Mouse (Mus musculus): ENCODE measurements around the gene Slc27a4. TPM values are rescaled to one million over a fixed set of nuclear protein-coding genes. Genes with fewer than 3 reads are reported as not detected.

Gene Slc27a4
- polyA plus RNA-seq, 1 experiment: 8.0 TPM

GRCm38 (mm10) chr2:29843231-29844105, 41.0 kb downstream of the Slc27a4 start:
- Histone ChIP-seq H3K4me1 (ENCODE audit: control insufficient read depth, insufficient read depth, insufficient read length, low read length) (no peaks in the 10 kb centered on the region), H3K27ac (replicated peaks; ENCODE audit: low read depth, low read length) (no peak overlapping the region)

GRCm38 (mm10) chr2:29844115-29844514, 41.7 kb downstream of the Slc27a4 start:
- no peak overlapping the region for H3K4me3 ChIP-seq (ENCODE audit: insufficient read depth, low read depth, low read length)
- H3K4me1 ChIP-seq (ENCODE audit: control insufficient read depth, insufficient read depth, insufficient read length, low read length): no peaks in the 10 kb centered on the region
- H3K27ac ChIP-seq (replicated peaks; ENCODE audit: low read depth, low read length): no peak overlapping the region

More at GRCm38 (mm10) chr2:29843231-29844105, 41.0 kb downstream of the Slc27a4 start:
- no peak overlapping the region for H3K4me3 ChIP-seq (ENCODE audit: insufficient read depth, low read depth, low read length)

DNA sequence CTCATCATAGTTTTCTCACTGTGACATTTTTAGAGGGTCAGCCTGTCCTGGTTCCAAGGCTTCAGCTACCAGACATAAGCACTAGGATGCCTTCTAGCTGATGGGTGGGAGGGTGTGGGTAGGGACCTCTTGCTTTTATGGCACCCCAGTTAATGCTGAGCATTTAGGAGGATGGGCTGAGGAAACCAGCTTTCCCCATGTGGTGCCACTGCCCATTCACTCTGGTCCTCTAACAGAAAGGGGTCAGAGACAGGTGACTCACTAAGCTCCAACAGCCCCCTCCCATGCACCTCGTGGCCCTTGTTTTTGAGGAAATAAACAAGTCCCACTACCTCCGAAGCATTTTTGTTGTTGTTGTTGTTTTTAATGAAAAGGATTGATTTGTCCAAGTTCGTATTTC, 42.2 kb downstream of the Slc27a4 start:
- H3K27ac ChIP-seq (replicated peaks; ENCODE audit: low read depth, low read length): no peak overlapping the region
- no peaks in the 10 kb centered on the region for H3K4me1 ChIP-seq (ENCODE audit: control insufficient read depth, insufficient read depth, insufficient read length, low read length)
- H3K4me3 ChIP-seq (ENCODE audit: insufficient read depth, low read depth, low read length): no peak overlapping the region

- Histone ChIP-seq H3K4me3 (ENCODE audit: insufficient read depth, low read depth, low read length) (no peak overlapping the region), H3K27ac (replicated peaks; ENCODE audit: low read depth, low read length) (no peak overlapping the region), H3K4me1 (ENCODE audit: control insufficient read depth, insufficient read depth, insufficient read length, low read length) (no peaks in the 10 kb centered on the region)
Observed at GRCm38 (mm10) chr2:29845636-29846035, 43.2 kb downstream of the Slc27a4 start.

DNA sequence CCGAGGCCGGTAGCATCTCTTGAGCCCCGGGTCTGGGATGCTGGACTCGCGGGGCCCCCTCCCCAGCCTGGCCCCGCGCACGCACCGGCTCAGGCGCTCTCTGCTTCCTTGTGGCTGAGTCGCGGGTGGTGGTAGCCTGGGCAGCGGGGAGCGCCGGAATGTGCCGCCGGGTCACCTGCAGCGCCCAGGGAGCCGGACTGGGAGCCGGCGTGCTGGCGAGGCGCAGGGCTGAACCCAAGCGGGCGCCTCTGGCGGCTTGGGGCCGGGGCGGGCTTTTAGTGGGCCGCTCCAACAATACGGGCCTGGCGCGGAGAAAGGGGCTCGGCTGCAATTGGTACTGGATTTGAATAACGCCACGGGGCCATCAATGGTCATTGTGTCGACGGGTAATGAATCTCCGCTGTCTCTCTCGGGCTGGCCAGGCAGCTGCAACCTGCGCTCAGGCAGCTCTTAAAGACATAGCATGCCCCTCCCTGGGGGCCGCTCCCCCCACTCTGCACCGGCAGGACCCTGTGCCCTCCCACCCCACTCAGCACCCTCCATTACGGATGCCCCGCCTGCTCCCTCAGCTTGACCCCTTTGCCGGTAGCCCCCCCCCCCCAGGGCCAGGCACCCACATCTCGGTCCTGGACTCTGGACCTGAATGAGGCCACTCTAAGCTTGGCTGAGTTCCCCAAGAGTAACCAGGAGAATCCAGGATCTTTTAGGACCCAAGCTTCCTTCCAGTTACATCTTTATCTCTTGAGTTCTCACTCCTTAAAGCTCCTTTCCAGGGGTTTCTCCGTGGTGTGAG, 43.8 kb downstream of the Slc27a4 start:
- Histone ChIP-seq H3K4me1 (ENCODE audit: control insufficient read depth, insufficient read depth, insufficient read length, low read length) (no peaks in the 10 kb centered on the region), H3K4me3 (ENCODE audit: insufficient read depth, low read depth, low read length) (no peak overlapping the region)

GRCm38 (mm10) chr2:29846911-29847310, 44.5 kb downstream of the Slc27a4 start:
- no peak overlapping the region for H3K27ac ChIP-seq (replicated peaks; ENCODE audit: low read depth, low read length)
- H3K4me1 ChIP-seq (ENCODE audit: control insufficient read depth, insufficient read depth, insufficient read length, low read length): no peaks in the 10 kb centered on the region
- no peak overlapping the region for H3K4me3 ChIP-seq (ENCODE audit: insufficient read depth, low read depth, low read length)

More for the DNA sequence above, 43.8 kb downstream of the Slc27a4 start:
- no peak overlapping the region for H3K27ac ChIP-seq (replicated peaks; ENCODE audit: low read depth, low read length)

DNA sequence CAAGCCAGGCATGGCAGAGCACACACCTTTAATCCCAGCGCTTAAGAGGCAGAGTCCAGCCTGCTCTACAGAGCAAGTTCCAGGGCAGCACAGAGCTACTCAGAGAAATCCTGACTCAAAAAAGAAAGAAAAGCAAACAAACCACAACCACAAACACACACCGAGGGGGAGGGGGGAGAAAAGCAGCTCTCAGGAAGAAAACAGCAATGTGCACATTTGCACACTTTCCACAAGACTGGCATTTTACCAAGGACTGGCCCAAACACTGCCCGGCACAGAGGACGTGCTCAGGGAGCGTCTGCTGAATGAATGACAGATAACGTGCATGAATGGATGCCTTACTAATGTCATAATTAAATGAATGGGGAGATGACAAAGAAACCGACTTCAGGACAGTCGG, 46.6 kb downstream of the Slc27a4 start:
- H3K27ac ChIP-seq (replicated peaks; ENCODE audit: low read depth, low read length): no peak overlapping the region
- no peaks in the 10 kb centered on the region for H3K4me1 ChIP-seq (ENCODE audit: control insufficient read depth, insufficient read depth, insufficient read length, low read length)
- no peak overlapping the region for H3K4me3 ChIP-seq (ENCODE audit: insufficient read depth, low read depth, low read length)

- no peak overlapping the region for H3K4me3 ChIP-seq (ENCODE audit: insufficient read depth, low read depth, low read length)
- no peak overlapping the region for H3K27ac ChIP-seq (replicated peaks; ENCODE audit: low read depth, low read length)
- H3K4me1 ChIP-seq (ENCODE audit: control insufficient read depth, insufficient read depth, insufficient read length, low read length): no peaks in the 10 kb centered on the region
Observed at GRCm38 (mm10) chr2:29849841-29850480, 47.5 kb downstream of the Slc27a4 start.

- no peaks in the 10 kb centered on the region for H3K4me1 ChIP-seq (ENCODE audit: control insufficient read depth, insufficient read depth, insufficient read length, low read length)
- H3K4me3 ChIP-seq (ENCODE audit: insufficient read depth, low read depth, low read length): no peak overlapping the region
- no peak overlapping the region for H3K27ac ChIP-seq (replicated peaks; ENCODE audit: low read depth, low read length)
Observed at GRCm38 (mm10) chr2:29852957-29853485, 50.6 kb downstream of the Slc27a4 start.

DNA sequence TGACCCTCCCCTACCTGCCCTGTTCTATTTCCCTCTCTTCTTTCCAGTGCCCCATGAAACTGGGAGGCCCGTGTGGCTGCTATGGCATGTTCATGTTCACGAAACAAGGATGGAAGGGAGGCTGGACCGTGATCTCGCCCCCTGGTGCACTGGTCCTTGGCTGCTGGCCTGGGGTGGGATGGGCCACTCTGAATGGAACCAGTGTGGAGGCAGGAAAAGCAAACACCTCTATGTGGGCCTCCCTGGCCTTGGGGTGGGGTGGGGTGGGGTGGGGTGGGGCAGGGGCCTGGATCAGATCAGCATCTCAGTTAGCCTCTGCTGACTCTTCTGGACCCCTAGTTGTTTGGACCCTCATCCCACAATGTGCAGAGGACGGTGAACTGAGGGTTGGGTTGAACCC, 51.3 kb downstream of the Slc27a4 start:
- no peaks in the 10 kb centered on the region for H3K4me1 ChIP-seq (ENCODE audit: control insufficient read depth, insufficient read depth, insufficient read length, low read length)
- no peak overlapping the region for H3K4me3 ChIP-seq (ENCODE audit: insufficient read depth, low read depth, low read length)
- H3K27ac ChIP-seq (replicated peaks; ENCODE audit: low read depth, low read length): no peak overlapping the region

- no peak overlapping the region for H3K27ac ChIP-seq (replicated peaks; ENCODE audit: low read depth, low read length)
- no peak overlapping the region for H3K4me3 ChIP-seq (ENCODE audit: insufficient read depth, low read depth, low read length)
- H3K4me1 ChIP-seq (ENCODE audit: control insufficient read depth, insufficient read depth, insufficient read length, low read length): no peaks in the 10 kb centered on the region
Observed at GRCm38 (mm10) chr2:29855585-29856210, 53.3 kb downstream of the Slc27a4 start.

DNA sequence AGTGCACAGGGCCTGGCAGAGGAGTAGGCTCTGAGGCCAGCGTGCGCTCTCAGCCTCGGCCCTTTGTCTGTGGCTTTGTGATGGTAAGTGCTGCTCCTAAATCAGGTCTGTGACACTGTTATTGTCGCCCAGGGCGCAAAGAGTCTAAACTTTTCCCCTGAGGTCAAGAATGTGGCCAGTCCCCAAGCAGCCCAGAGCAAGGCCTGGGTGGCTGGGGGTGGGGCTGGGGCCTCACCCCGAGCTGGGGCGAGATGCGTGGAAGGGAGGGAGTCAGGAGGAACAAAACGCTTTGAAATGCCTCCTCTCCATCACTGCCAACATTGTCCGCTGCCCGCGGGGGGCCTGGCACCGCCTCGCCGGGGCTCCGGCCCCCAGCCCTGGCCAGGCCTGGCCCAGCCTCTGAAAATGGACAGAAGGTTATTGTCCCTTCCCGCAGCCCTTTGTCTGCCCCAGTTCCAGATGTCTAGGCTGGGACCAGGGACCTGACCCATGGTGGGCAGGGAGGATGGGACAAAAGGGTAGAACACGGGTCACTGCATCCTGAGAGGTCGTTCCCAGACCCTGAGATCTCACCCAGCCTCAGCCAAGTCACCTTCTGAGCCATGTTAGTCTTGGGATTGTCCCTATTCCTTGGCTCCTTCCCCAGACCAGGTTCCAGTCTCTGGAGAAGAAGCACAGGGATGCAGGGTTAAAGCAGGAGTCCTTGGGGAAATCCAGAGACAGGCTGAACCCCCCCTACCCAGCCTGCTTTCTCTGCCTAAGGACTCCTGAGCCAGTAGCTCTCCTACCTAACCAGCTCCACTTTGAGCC, 54.2 kb downstream of the Slc27a4 start:
- Histone ChIP-seq H3K4me1 (ENCODE audit: control insufficient read depth, insufficient read depth, insufficient read length, low read length) (no peaks in the 10 kb centered on the region), H3K4me3 (ENCODE audit: insufficient read depth, low read depth, low read length) (no peak overlapping the region), H3K27ac (replicated peaks; ENCODE audit: low read depth, low read length) (no peak overlapping the region)

GRCm38 (mm10) chr2:29857341-29857740, 54.9 kb downstream of the Slc27a4 start:
- no peak overlapping the region for H3K4me3 ChIP-seq (ENCODE audit: insufficient read depth, low read depth, low read length)
- no peak overlapping the region for H3K27ac ChIP-seq (replicated peaks; ENCODE audit: low read depth, low read length)
- no peaks in the 10 kb centered on the region for H3K4me1 ChIP-seq (ENCODE audit: control insufficient read depth, insufficient read depth, insufficient read length, low read length)

DNA sequence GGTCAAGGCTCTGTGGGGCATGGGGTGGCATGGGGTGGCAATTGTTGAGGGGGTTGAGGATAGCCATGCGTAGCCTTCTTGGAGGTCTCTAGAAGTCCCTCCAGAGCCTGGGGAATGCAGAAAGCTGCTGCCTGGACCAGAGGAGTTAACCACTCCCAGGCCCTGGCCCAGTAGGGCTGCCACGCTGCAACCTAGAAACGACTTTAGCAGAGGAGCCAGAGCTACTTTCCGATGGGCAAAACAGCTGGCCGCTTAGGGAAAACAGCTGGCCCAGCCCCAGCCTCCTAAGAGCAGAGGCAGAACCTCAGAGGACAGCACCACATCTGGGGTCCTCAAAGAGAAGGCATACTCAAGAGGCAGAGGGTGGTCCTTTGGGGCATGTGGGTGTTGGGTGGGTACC, 55.5 kb downstream of the Slc27a4 start:
- no peak overlapping the region for H3K4me3 ChIP-seq (ENCODE audit: insufficient read depth, low read depth, low read length)
- no peaks in the 10 kb centered on the region for H3K4me1 ChIP-seq (ENCODE audit: control insufficient read depth, insufficient read depth, insufficient read length, low read length)
- H3K27ac ChIP-seq (replicated peaks; ENCODE audit: low read depth, low read length): no peak overlapping the region
